Mouse (Mus musculus): ENCODE data around the gene Sowaha.

DNA sequence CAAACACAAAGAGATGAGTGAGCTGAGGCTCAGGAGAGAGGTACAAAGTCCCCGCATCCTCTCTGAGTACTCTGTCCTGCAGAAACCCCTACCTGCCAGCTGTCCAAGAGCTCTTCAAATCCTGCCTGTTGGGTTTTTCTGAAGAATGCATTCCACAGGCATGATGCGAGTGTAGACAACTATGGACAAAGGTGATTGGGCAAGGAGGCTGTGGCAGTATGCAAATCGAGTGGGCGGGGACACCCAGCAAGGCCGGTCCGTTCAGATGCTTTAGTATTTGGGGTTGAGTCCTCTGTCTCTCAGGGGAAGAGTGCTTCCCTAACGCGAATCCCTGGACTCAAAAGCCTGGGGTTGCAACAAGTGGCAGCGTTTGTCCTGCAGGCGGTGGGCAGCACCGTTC is 20.5 kb upstream of the Sowaha start:
- TF ChIP-seq POLR2A (IDR thresholded peaks at IDR 0.05; ENCODE audit: insufficient read depth, low read length), result no peak
- no peak for TF ChIP-seq CTCF (IDR thresholded peaks at IDR 0.05; ENCODE audit: low read depth, low read length)
